Mouse (Mus musculus): ENCODE measurements around the gene Mier1.

The Mier1 gene

GRCm38 (mm10) chr4:103171256-103171655 is 57.1 kb downstream of the Mier1 start:
- DNase-seq, result no peak

- no peak for DNase-seq
Measured at GRCm38 (mm10) chr4:103173507-103173906, 59.3 kb downstream of the Mier1 start.

- DNase-seq, result peak; percentile 31
Measured at GRCm38 (mm10) chr4:103174001-103174400, 59.8 kb downstream of the Mier1 start.

- no peak for DNase-seq
Measured at GRCm38 (mm10) chr4:103177681-103178080, 63.5 kb downstream of the Mier1 start.

GRCm38 (mm10) chr4:103178635-103179318 is 64.6 kb downstream of the Mier1 start:
- no peak for DNase-seq

- DNase-seq, result no peak
Measured at GRCm38 (mm10) chr4:103179581-103179980, 65.4 kb downstream of the Mier1 start.

GRCm38 (mm10) chr4:103180300-103180888 is 66.2 kb downstream of the Mier1 start:
- no peak for DNase-seq

- no peak for DNase-seq
Measured at GRCm38 (mm10) chr4:103188786-103189640, 74.8 kb downstream of the Mier1 start.

GRCm38 (mm10) chr4:103192421-103192820 is 78.2 kb downstream of the Mier1 start:
- DNase-seq, result no peak

- DNase-seq, result no peak
Measured at GRCm38 (mm10) chr4:103197401-103197800, 83.2 kb downstream of the Mier1 start.

GRCm38 (mm10) chr4:103199086-103199485 is 84.9 kb downstream of the Mier1 start:
- peak; percentile 44 for DNase-seq

GRCm38 (mm10) chr4:103200046-103200445 is 85.9 kb downstream of the Mier1 start:
- no peak for DNase-seq

GRCm38 (mm10) chr4:103203646-103204045 is 89.5 kb downstream of the Mier1 start:
- no peak for DNase-seq

GRCm38 (mm10) chr4:103208553-103208952 is 94.4 kb downstream of the Mier1 start:
- no peak for DNase-seq

- DNase-seq, result peak; percentile 44
Measured at GRCm38 (mm10) chr4:103213859-103214497, 99.8 kb downstream of the Mier1 start.

GRCm38 (mm10) chr4:103214498-103214924 is 100.3 kb downstream of the Mier1 start:
- DNase-seq, result peak; percentile 82
